Mouse (Mus musculus): ENCODE measurements around the gene Rhox7a. TPM values are rescaled to one million over a fixed set of nuclear protein-coding genes. Genes with fewer than 3 reads are reported as not detected.
"Not testable (repeated sequence)": the region's sequence is repeated elsewhere in the genome, so short reads cannot be mapped to it uniquely, and the experiment has no call there.

Rhox7a gene
- not detected in 2 replicates for polyA plus RNA-seq (2012; rRNA removed)

DNA sequence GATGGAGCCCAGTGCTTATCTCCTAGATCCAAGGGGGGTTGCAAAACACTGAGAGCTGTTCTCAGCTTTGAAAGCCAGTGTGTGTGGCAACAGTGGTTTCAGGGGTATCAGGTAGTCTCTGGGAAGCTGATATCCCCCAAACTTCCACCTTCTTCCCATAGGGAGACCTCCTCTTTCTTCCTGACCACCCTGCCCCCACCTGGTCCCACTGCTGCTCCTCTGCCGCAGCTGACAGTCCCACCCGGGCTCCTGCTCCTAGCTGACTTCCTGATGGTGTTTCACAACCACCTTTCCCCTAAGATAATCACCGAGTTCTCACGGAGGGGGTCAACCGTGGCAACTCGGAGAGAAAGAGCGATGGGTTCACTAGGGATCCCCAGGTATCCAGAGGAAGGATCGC, at the start of gene Rhox7a:
Gene Rhox7a, plus strand, starts transcription at position 301 of the 400 bp plus-strand sequence.
- not testable (repeated sequence) for DNase-seq (ENCODE audit: low read depth)

DNA sequence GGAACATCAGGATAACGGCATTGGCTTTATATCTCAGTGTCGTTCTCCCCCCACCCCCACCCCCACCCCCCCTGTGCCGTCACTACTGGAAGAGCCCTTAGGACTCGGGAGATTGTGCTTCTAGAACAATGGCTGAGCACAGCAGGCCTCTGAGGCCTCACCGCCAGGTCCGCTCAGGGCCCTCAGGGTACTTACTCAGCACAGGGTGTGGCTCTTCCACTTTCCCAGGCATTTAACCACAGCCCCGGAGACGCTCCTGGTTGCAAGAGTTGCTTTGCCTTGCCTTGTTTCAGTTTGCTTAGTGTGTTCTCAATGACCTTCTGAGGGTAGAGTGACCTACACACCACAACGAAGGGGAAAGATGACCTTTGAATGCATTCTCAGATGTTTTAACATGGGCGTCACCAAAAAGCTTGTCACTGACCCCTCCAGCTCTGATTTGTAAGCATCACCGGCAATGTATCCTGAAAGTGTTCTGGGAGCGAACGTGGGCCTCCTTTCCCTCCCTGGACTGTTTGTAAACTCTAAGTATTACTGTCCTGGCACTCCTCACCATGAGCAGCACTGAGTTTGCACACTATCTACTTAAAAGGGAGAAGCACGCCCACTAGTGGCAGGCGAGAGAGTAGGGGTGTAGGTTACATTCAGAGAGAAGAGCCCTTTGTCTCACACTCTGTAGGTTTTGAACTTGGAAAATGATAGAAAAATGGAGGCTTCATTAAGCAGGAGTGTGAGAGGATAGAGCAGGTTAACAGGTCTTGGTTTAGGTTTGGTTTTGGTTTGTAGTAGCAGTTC, 24.0 kb upstream of the Rhox7a start:
- no peak for TF ChIP-seq POLR2A (IDR thresholded peaks at IDR 0.05; ENCODE audit: borderline replicate concordance, extremely low read depth, insufficient read depth, insufficient read length, poor library complexity, severe bottlenecking)
- TF ChIP-seq CTCF (IDR thresholded peaks at IDR 0.05; ENCODE audit: borderline replicate concordance, extremely low read depth, insufficient read depth, insufficient read length): no peak
- no peak for DNase-seq (ENCODE audit: low read depth)

DNA sequence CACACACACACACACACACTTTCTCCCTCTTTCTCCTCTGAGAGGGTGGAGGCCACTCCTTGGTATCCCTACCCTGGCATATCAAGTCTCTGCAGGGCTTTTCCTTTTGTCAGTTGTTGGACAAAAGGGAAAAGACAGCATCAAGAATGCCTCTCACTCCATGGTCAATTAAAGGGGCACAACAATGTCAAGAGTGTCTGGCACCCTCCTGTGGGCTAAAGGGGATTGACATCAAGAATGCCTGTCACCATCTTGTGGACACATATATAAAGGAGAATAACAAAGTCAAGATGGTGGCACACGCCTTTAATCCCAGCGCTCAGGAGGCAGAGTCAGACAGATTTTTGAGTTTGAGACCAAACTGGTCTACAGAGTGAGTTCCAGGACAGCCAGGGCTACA, 22.1 kb upstream of the Rhox7a start:
- TF ChIP-seq POLR2A (IDR thresholded peaks at IDR 0.05; ENCODE audit: borderline replicate concordance, extremely low read depth, insufficient read depth, insufficient read length, poor library complexity, severe bottlenecking) (no peak), CTCF (IDR thresholded peaks at IDR 0.05; ENCODE audit: borderline replicate concordance, extremely low read depth, insufficient read depth, insufficient read length) (no peak)
- DNase-seq (ENCODE audit: low read depth): no peak

DNA sequence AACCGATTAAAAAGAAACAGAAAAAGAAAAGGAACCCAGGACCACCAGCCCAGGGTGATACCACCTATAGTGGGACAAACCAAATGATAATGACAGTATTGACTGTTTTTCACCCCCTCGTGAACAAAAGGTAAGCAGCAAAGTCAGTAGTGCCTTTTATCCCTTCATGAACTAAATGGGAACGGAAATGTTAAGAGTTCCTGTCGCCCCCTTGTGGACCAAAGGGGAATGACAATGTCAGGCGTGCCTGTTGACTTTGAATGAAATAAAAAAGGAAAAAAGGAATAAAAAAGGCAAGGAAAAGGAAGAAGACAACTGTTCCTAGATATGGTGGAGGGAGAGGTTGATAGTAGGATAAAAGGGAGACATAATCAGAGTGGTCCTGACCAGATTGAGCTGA, 20.3 kb upstream of the Rhox7a start:
- TF ChIP-seq POLR2A (IDR thresholded peaks at IDR 0.05; ENCODE audit: borderline replicate concordance, extremely low read depth, insufficient read depth, insufficient read length, poor library complexity, severe bottlenecking) (no peak), CTCF (IDR thresholded peaks at IDR 0.05; ENCODE audit: borderline replicate concordance, extremely low read depth, insufficient read depth, insufficient read length) (peak; percentile 49; the same call in 1 of the 2 replicates)
- no peak for DNase-seq (ENCODE audit: low read depth)

- TF ChIP-seq POLR2A (IDR thresholded peaks at IDR 0.05; ENCODE audit: borderline replicate concordance, extremely low read depth, insufficient read depth, insufficient read length, poor library complexity, severe bottlenecking) (no peak), CTCF (IDR thresholded peaks at IDR 0.05; ENCODE audit: borderline replicate concordance, extremely low read depth, insufficient read depth, insufficient read length) (peak; percentile 27; the same call in 1 of the 2 replicates)
- peak; percentile 18 for DNase-seq (ENCODE audit: low read depth)
Measured at GRCm38 (mm10) chrX:37815665-37816064, 15.8 kb upstream of the Rhox7a start.

DNA sequence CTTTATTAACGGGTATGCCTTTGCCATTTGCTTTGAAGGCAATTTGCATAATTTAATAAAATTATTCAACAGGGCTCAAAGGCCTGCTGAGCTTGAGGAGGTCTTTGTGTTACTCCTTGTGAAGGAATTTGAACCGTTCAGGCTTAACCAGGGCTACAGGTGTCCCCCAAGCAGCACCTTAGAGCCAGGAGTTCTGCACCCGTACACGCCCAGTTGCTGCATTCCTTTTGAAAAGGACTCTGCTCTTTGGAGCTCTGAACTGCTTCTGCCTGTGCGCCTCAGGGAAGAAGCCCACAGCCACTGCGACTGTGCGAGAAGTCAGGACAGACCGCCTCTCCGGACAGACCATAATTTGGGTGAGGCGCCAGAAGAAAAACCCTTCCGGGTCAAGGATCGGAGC, 4.9 kb upstream of the Rhox7a start, which contains the start of gene Rhox6:
Gene Rhox6, plus strand, starts transcription at position 301 of the 400 bp plus-strand sequence.
- DNase-seq (ENCODE audit: low read depth): not testable (repeated sequence)

GRCm38 (mm10) chrX:37871641-37872040, 40.2 kb downstream of the Rhox7a start:
- TF ChIP-seq CTCF (IDR thresholded peaks at IDR 0.05; ENCODE audit: borderline replicate concordance, extremely low read depth, insufficient read depth, insufficient read length) (no peak), POLR2A (IDR thresholded peaks at IDR 0.05; ENCODE audit: borderline replicate concordance, extremely low read depth, insufficient read depth, insufficient read length, poor library complexity, severe bottlenecking) (no peak)
- DNase-seq (ENCODE audit: low read depth): no peak

DNA sequence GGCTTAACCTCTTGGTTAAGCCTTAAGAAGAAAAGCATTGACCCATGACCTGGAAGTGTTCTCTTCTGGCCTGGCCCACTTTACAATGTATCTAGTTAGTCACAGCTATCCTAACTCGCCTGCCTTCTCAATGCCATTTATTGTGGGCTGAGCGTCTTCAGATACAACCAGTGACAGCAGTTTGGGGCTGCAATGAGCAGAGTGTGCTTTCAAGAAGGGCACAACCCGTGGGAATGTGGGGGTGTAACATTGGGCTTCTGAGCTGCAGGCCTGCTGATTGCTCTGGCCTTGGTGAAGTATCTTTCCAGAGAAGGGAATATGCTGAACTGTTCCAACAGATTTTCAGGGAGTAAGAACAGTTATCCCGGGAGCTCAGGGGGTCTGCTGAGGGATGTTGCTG, 47.4 kb downstream of the Rhox7a start, which contains the start of gene Rhox8:
Gene Rhox8, minus strand, starts transcription at position 101 of the 400 bp plus-strand sequence.
- no peak for DNase-seq (ENCODE audit: low read depth)
- TF ChIP-seq CTCF (IDR thresholded peaks at IDR 0.05; ENCODE audit: borderline replicate concordance, extremely low read depth, insufficient read depth, insufficient read length) (no peak), POLR2A (IDR thresholded peaks at IDR 0.05; ENCODE audit: borderline replicate concordance, extremely low read depth, insufficient read depth, insufficient read length, poor library complexity, severe bottlenecking) (no peak)

Other genes starting within 250 kb of the Rhox7a start
- gene Rhox4f, start 224.0 kb upstream of the Rhox7a start, polyA plus RNA-seq (2012; rRNA removed): not detected in 2 replicates
- gene Rhox3g, start 203.1 kb upstream of the Rhox7a start, polyA plus RNA-seq (2012; rRNA removed): not detected in 2 replicates
- gene Rhox2g, start 188.2 kb upstream of the Rhox7a start, polyA plus RNA-seq (2012; rRNA removed): not detected in 2 replicates
- gene Rhox4g, start 180.4 kb upstream of the Rhox7a start, polyA plus RNA-seq (2012; rRNA removed): not detected in 2 replicates
- not detected in 2 replicates for gene Rhox3h, start 162.9 kb upstream of the Rhox7a start, polyA plus RNA-seq (2012; rRNA removed)
- not detected in 2 replicates for gene Rhox2h, start 158.4 kb upstream of the Rhox7a start, polyA plus RNA-seq (2012; rRNA removed)
- not detected in 2 replicates for gene Rhox5, start 26.8 kb upstream of the Rhox7a start, polyA plus RNA-seq (2012; rRNA removed)
- gene Rhox6, start 4.8 kb upstream of the Rhox7a start, polyA plus RNA-seq (2012; rRNA removed): 0.06 and 0.14 TPM in 2 replicates
- gene Rhox8, start 47.3 kb downstream of the Rhox7a start, polyA plus RNA-seq (2012; rRNA removed): not detected in 2 replicates
- not detected in 2 replicates for gene Rhox7b, start 65.5 kb downstream of the Rhox7a start, polyA plus RNA-seq (2012; rRNA removed)
- gene Rhox9, start 70.1 kb downstream of the Rhox7a start, polyA plus RNA-seq (2012; rRNA removed): not detected in 2 replicates
- gene Btg1-ps1, start 187.1 kb downstream of the Rhox7a start, polyA plus RNA-seq (2012; rRNA removed): not detected in 2 replicates
- gene Btg1-ps2, start 211.4 kb downstream of the Rhox7a start, polyA plus RNA-seq (2012; rRNA removed): not detected in 2 replicates
- gene Rhox10, start 234.8 kb downstream of the Rhox7a start, polyA plus RNA-seq (2012; rRNA removed): not detected in 2 replicates